Mouse (Mus musculus) gastrocnemius, postnatal 4 days (tissue): ENCODE results near the gene Ptprk. TPM values are rescaled to one million over a fixed set of nuclear protein-coding genes. Genes with fewer than 3 reads are reported as not detected.

Experiments
- DNase-seq, 2 experiments: peaks; one replicate each; pipeline ENCODE4 v3.0.0; 2021 to 2022; ENCODE audit warnings: low spot score in 2 of 2, mixed read lengths in 2 of 2
- microRNA-seq: library from miRNA; unstranded; fragments of <30 nt; microRNA quantifications from one replicate; pipeline ENCODE4 v1.2.0, GENCODE M21; 2021
- total RNA-seq, 2 experiments: library from RNA; stranded (reverse); gene quantifications; 2 replicates each; pipeline ENCODE4 v1.2.3; 2021

The Ptprk gene
- total RNA-seq, 2 experiments from 2014 or later: 17.5 to 19.1 TPM

GRCm38 (mm10) chr10:28618002-28618401, 543.4 kb downstream of the Ptprk start:
- DNase-seq: no peak

DNA sequence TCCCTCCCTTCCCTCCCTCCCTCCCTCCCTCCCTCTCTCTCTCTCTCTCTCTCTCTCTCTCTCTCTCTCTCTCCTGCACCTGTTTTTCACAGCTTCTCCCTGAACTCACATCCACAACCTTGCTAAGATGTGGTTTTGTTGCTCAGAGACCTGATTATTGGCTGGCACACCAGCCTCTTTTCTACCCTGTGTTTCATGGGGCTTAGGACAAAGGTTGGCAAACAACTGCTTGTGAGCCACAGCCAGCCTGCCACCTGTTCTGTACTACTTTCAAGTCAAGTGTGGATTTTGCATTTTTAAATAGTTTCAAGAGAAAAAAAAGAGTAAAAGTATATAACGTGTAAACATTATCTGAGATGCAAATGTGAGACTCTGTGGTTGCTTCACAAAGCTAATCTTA, 544.8 kb downstream of the Ptprk start:
- no peak for DNase-seq

- DNase-seq: no peak
Observed at GRCm38 (mm10) chr10:28636096-28636495, 561.5 kb downstream of the Ptprk start.

- no peak for DNase-seq
Observed at GRCm38 (mm10) chr10:28641887-28642286, 567.3 kb downstream of the Ptprk start.

Small RNA genes within 50 kb of the gene (microRNA-seq; reads per million reads assigned to microRNA genes)
- not detected for gene Gm22370
